In the genomic region with DNA sequence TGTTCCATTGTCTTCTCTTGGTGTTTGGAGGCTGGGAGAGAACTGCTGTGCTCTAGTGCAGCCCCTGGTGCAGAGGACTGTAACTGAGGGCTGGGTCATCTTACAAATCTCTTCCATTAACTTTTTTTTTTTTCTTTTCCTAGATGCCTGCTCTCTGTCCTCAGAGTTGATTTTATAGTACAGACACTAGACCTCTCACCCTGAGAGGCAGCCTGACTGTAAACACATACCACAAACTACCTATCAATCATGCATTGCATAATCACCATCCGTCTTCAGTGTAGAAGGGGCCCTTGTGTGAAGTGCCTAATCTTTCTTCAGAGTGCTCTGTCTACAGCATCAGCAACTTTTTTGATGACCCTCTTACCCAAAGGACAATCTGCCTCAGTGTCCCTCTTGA, we compare ENCODE assay signal across 29 mouse cellular contexts. TPM values are rescaled to one million over a fixed set of nuclear protein-coding genes. Genes with fewer than 3 reads are reported as not detected.
DNase-seq lines count a peak whose midpoint lies in the region; ATAC-seq and TF ChIP-seq lines count a peak whose summit lies in the region.
"Had no signal": no experiment of that assay in that cellular context is flagged by ENCODE, and none has a peak within 500 bp of the region (broad histone marks: within the 10 kb centered on the region; RNA-seq: fewer than 3 reads in every experiment).

No protein-coding gene starts in this region.

- no peaks in the 10 kb centered on the region for H3K4me1 ChIP-seq in kidney, postnatal 0 days (replicated peaks; ENCODE audit: insufficient read depth, low read length)
- H3K4me1 ChIP-seq in kidney, adult 2 months (ENCODE audit: control insufficient read depth, insufficient read depth, low read length) = no peaks in the 10 kb centered on the region; the same call in 1 of the 2 replicates
- H3K4me1 ChIP-seq: limb, embryonic 15.5 days had no signal

- TF ChIP-seq CTCF in kidney, postnatal 0 days (IDR thresholded peaks at IDR 0.05; ENCODE audit: low read depth) = no peak
- no peak for TF ChIP-seq CTCF in kidney, adult 2 months (conservative IDR thresholded peaks at IDR 0.05; ENCODE audit: insufficient read depth, insufficient read length, low read depth, low read length)

- H3K36me3 ChIP-seq in kidney, postnatal 0 days (ENCODE audit: insufficient read depth, low read length) = no peaks in the 10 kb centered on the region
- H3K36me3 ChIP-seq in kidney, adult 2 months (ENCODE audit: control insufficient read depth, insufficient read depth, low read length) = no peaks in the 10 kb centered on the region
- H3K36me3 ChIP-seq: heart, embryonic 12.5 days; hindbrain, embryonic 13.5 days; limb, embryonic 10.5 days; limb, embryonic 15.5 days; liver, embryonic 13.5 days; midbrain, embryonic 13.5 days; neural tube, embryonic 13.5 days had no signal

- H3K4me3 ChIP-seq in kidney, postnatal 0 days (replicated peaks; ENCODE audit: low read depth, low read length) = no peak overlapping the region
- no peak overlapping the region for H3K4me3 ChIP-seq in kidney, adult 2 months (ENCODE audit: insufficient read depth, low read depth, low read length)
- H3K4me3 ChIP-seq: gastrocnemius, adult 2 months; heart, adult 2 months; heart, embryonic 12.5 days; hindbrain, embryonic 13.5 days; limb, embryonic 10.5 days; limb, embryonic 15.5 days; liver, embryonic 13.5 days; midbrain, embryonic 13.5 days; neural tube, embryonic 13.5 days had no signal

- no peak overlapping the region for H3K27ac ChIP-seq in kidney, postnatal 0 days
- no peak overlapping the region for H3K27ac ChIP-seq in kidney, adult 2 months (ENCODE audit: insufficient read depth, low read depth, low read length)
- H3K27ac ChIP-seq: gastrocnemius, adult 2 months; heart, adult 2 months; hindbrain, embryonic 13.5 days; limb, embryonic 10.5 days; limb, embryonic 15.5 days; liver, embryonic 13.5 days; midbrain, embryonic 13.5 days; neural tube, embryonic 13.5 days had no signal

- no peak for TF ChIP-seq POLR2A in kidney, adult 2 months (IDR thresholded peaks at IDR 0.05; ENCODE audit: low read depth, low read length)

- H3K9ac ChIP-seq in kidney, postnatal 0 days (ENCODE audit: low read depth, low read length) = no peak overlapping the region
- H3K9ac ChIP-seq: heart, embryonic 12.5 days; hindbrain, embryonic 13.5 days; limb, embryonic 15.5 days; liver, embryonic 13.5 days; midbrain, embryonic 13.5 days; neural tube, embryonic 13.5 days had no signal

- WGBS in kidney, postnatal 0 days = 35% methylated on average over 1 of the region's 1 CpGs
- 58% methylated on average over 1 of the region's 1 CpGs for WGBS in kidney, adult 2 months

- no peak overlapping the region for H3K4me2 ChIP-seq in kidney, postnatal 0 days (ENCODE audit: low read length)
- H3K4me2 ChIP-seq: heart, embryonic 12.5 days; hindbrain, embryonic 13.5 days; limb, embryonic 15.5 days; liver, embryonic 13.5 days; midbrain, embryonic 13.5 days; neural tube, embryonic 13.5 days had no signal

- no peak for ATAC-seq in kidney, postnatal 0 days (replicated peaks; ENCODE audit: low FRiP score, low read depth)
- peak; percentile 21; the same call in 1 of the 2 replicates for ATAC-seq in megakaryocyte progenitor cell, adult 5-6 weeks (replicated peaks; ENCODE audit: poor library complexity)
- ATAC-seq: activated CD4-positive, CD25-positive, alpha-beta regulatory T cell, adult 4 months; forebrain, embryonic 14.5 days; midbrain, embryonic 13.5 days had no signal

- DNase-seq in kidney, postnatal 0 days (ENCODE audit: low spot score) = peak; percentile 39
- no peak for DNase-seq in kidney, adult 2 months
- DNase-seq in 3T3-L1 (ENCODE audit: low read depth, low spot score) = peak; percentile 41
- DNase-seq in adipocyte (ENCODE audit: low spot score) = peak; percentile 56
- no peak for DNase-seq in right cerebral cortex, adult 2 months (ENCODE audit: low spot score in 2 of 2)
- DNase-seq in testis, postnatal 14 days (ENCODE audit: low spot score) = no peak
- DNase-seq: adrenal gland, postnatal 10 days; B cell, adult 2 months; cerebellum, adult 8-10 months; cerebellum, postnatal 25 days; gastrocnemius, adult 2 months; gastrocnemius, postnatal 36 days; heart, adult 2 months; heart, postnatal 4 days; kidney, adult 8-10 months; kidney, postnatal 14 days; layer of hippocampus, adult 9-11 months; liver, embryonic 13.5 days; lung, adult 2 months; thymus, postnatal 25 days had no signal

- no peaks in the 10 kb centered on the region for H3K27me3 ChIP-seq in kidney, postnatal 0 days (ENCODE audit: insufficient read depth, low read length)
- no peaks in the 10 kb centered on the region for H3K27me3 ChIP-seq in kidney, adult 2 months (replicated peaks; ENCODE audit: control insufficient read depth, insufficient read depth, low read length)

- no peaks in the 10 kb centered on the region for H3K9me3 ChIP-seq in kidney, postnatal 0 days (replicated peaks; ENCODE audit: low read length)
- H3K9me3 ChIP-seq: hindbrain, embryonic 13.5 days; limb, embryonic 10.5 days; limb, embryonic 15.5 days; liver, embryonic 13.5 days; midbrain, embryonic 13.5 days; neural tube, embryonic 13.5 days had no signal

RNA-seq across cellular contexts. Expression of a gene that starts 22.2 kb away (rescaled TPM):
- polyA plus RNA-seq in kidney, postnatal 0 days (2015; fragmentation: Nextera tagmentation; extraction: Ambion mirVana) = 14.8 and 15.5 TPM in 2 replicates
- polyA plus RNA-seq in kidney, adult 2 months (2012; rRNA removed) = 29.6 and 35.4 TPM in 2 replicates
- 62.3 and 76.4 TPM in 2 replicates for total RNA-seq in megakaryocyte progenitor cell, adult 5-6 weeks (2015)
- total RNA-seq in megakaryocyte progenitor cell, adult 5-6 weeks (2017) = 16.5 and 19.3 TPM in 2 replicates

RNA-seq across cellular contexts. Expression of a gene that starts 48.7 kb away (rescaled TPM):
- polyA plus RNA-seq in kidney, postnatal 0 days (2015; fragmentation: Nextera tagmentation; extraction: Ambion mirVana) = 10.1 and 12.8 TPM in 2 replicates
- 13.5 and 15.3 TPM in 2 replicates for polyA plus RNA-seq in kidney, adult 2 months (2012; rRNA removed)
- total RNA-seq in megakaryocyte progenitor cell, adult 5-6 weeks (2015) = 9.0 and 10.1 TPM in 2 replicates
- 7.4 and 10.9 TPM in 2 replicates for total RNA-seq in megakaryocyte progenitor cell, adult 5-6 weeks (2017)

Comparison
In these comparisons a context has a peak if more than half of its experiments do, and no peak if none do; other contexts are left out.
1. DNase-seq: peak in kidney, postnatal 0 days (single experiment), 3T3-L1 (single experiment) and adipocyte (single experiment); none in kidney, adult 2 months (single experiment), right cerebral cortex, adult 2 months (0 of 2) and testis, postnatal 14 days (single experiment).